Mouse (Mus musculus) gastrocnemius, adult 2 months (tissue): ENCODE results near the gene Isoc2a. TPM values are rescaled to one million over a fixed set of nuclear protein-coding genes. Genes with fewer than 3 reads are reported as not detected.
A peak's percentile ranks its signal among the peaks of the same experiment; 100 is the strongest.
"Not testable (repeated sequence)": the region's sequence is repeated elsewhere in the genome, so short reads cannot be mapped to it uniquely, and the experiment has no call there.

Experiments
- DNase-seq: peaks from one replicate; pipeline ENCODE4 v3.0.0; 2022
- H3K27ac ChIP-seq: fragments of 200-600 bp; 2 replicates; pipeline ENCODE4 v1.8.1; 2022; ENCODE audit warnings: mild to moderate bottlenecking
- H3K4me3 ChIP-seq: fragments of 200-600 bp; 2 replicates; pipeline ENCODE4 v1.8.1; 2022; ENCODE audit warnings: mild to moderate bottlenecking, moderate library complexity
- CTCF ChIP-seq: fragments of 200-600 bp; IDR thresholded peaks from 2 replicates; pipeline ENCODE4 v1.8.1; 2022; ENCODE audit warnings: antibody characterized with exemption, mild to moderate bottlenecking, moderate library complexity
- intact Hi-C: fragments of 180-260 bp; cut with DNase I; formaldehyde crosslinking; loops from one replicate; pipeline ENCODE4 v1.15.1; 2025
- total RNA-seq, 2 experiments: library from RNA; stranded (reverse); gene quantifications; 2 replicates each; pipeline ENCODE4 v1.2.3; 2021

Gene Isoc2a
- total RNA-seq, 2 experiments from 2014 or later: 26.4 to 33.5 TPM

GRCm38 (mm10) chr7:4870133-4870532, 6.8 kb upstream of the Isoc2a start, which contains the start of gene Isoc2b:
TSS of gene Isoc2b (minus strand) at chr7:4870258.
- Histone ChIP-seq H3K27ac (no peak within 1 kb of the TSS), H3K4me3 (no peak within 1 kb of the TSS)
- intact Hi-C loops: no loop called here
- TF ChIP-seq CTCF: no peak
- DNase-seq: no peak

GRCm38 (mm10) chr7:4877226-4877625, 273 bp downstream of the Isoc2a start:
- no peak for DNase-seq
- peak overlapping the region; percentile 88 for H3K4me3 ChIP-seq
- TF ChIP-seq CTCF: no peak
- intact Hi-C loops: loop anchor here (2.0 kb wide), 1 partner anchor 38 kb away; the partner anchor contains the start of gene Zfp628
- H3K27ac ChIP-seq: peak overlapping the region; percentile 98

- H3K27ac ChIP-seq: peak overlapping the region; percentile 98
- peak overlapping the region; percentile 88 for H3K4me3 ChIP-seq
- intact Hi-C loops: no loop called here
- peak; percentile 56 for TF ChIP-seq CTCF
- peak; percentile 47 for DNase-seq
These were observed 1.2 kb downstream of the Isoc2a start for GRCm38 (mm10) chr7:4878186-4878585.

GRCm38 (mm10) chr7:4879036-4879435, 2.1 kb downstream of the Isoc2a start:
- H3K4me3 ChIP-seq, DNase-seq, intact Hi-C loops, H3K27ac ChIP-seq: not testable (repeated sequence)

GRCm38 (mm10) chr7:4886680-4887079, 9.7 kb downstream of the Isoc2a start:
- DNase-seq: no peak
- TF ChIP-seq CTCF: no peak
- Histone ChIP-seq H3K4me3 (no peak overlapping the region), H3K27ac (peak overlapping the region; percentile 43; the same call in 1 of the 2 replicates)
- intact Hi-C loops: no loop called here

- TF ChIP-seq CTCF: no peak
- no peak overlapping the region for H3K27ac ChIP-seq
- no peak overlapping the region for H3K4me3 ChIP-seq
- intact Hi-C loops: no loop called here
- DNase-seq: no peak
These were observed 18.2 kb downstream of the Isoc2a start for GRCm38 (mm10) chr7:4895186-4895585.

- intact Hi-C loops: no loop called here
These were observed 22.1 kb downstream of the Isoc2a start for GRCm38 (mm10) chr7:4898851-4899648.

GRCm38 (mm10) chr7:4899649-4900522, 22.9 kb downstream of the Isoc2a start:
- DNase-seq: peak; percentile 63
- intact Hi-C loops: no loop called here
- TF ChIP-seq CTCF: no peak
- Histone ChIP-seq H3K4me3 (peak overlapping the region; percentile 68), H3K27ac (peak overlapping the region; percentile 77)

More at GRCm38 (mm10) chr7:4898851-4899648, 22.1 kb downstream of the Isoc2a start:
- no peak for DNase-seq
- peak overlapping the region; percentile 77 for H3K27ac ChIP-seq
- no peak for TF ChIP-seq CTCF
- H3K4me3 ChIP-seq: peak overlapping the region; percentile 68

GRCm38 (mm10) chr7:4900523-4900851, 23.5 kb downstream of the Isoc2a start:
- peak overlapping the region; percentile 77 for H3K27ac ChIP-seq
- intact Hi-C loops: no loop called here
- H3K4me3 ChIP-seq: peak overlapping the region; percentile 68
- no peak for TF ChIP-seq CTCF
- no peak for DNase-seq

- peak; percentile 56 for TF ChIP-seq CTCF
- H3K27ac ChIP-seq: peak overlapping the region; percentile 77; the same call in 1 of the 2 replicates
- intact Hi-C loops: no loop called here
- peak; percentile 43 for DNase-seq
- peak overlapping the region; percentile 68 for H3K4me3 ChIP-seq
These were observed 24.2 kb downstream of the Isoc2a start for GRCm38 (mm10) chr7:4901171-4901570.

- no peak for DNase-seq
- Histone ChIP-seq H3K27ac (no peak overlapping the region), H3K4me3 (no peak overlapping the region)
- TF ChIP-seq CTCF: no peak
- intact Hi-C loops: no loop called here
These were observed 25.5 kb downstream of the Isoc2a start for GRCm38 (mm10) chr7:4902404-4902803.

- DNase-seq: no peak
- intact Hi-C loops: no loop called here
- Histone ChIP-seq H3K27ac (no peak within 1 kb of the TSS), H3K4me3 (no peak within 1 kb of the TSS)
- no peak for TF ChIP-seq CTCF
These were observed 29.6 kb downstream of the Isoc2a start, which contains the start of gene Gm36210 for GRCm38 (mm10) chr7:4906466-4906950. TSS of gene Gm36210 (minus strand) at chr7:4906516.

GRCm38 (mm10) chr7:4911561-4911960, 34.6 kb downstream of the Isoc2a start:
- H3K27ac ChIP-seq: no peak overlapping the region; the same call in 1 of the 2 replicates
- no peak overlapping the region for H3K4me3 ChIP-seq
- intact Hi-C loops: no loop called here
- TF ChIP-seq CTCF: peak; percentile 67
- DNase-seq: peak; percentile 69
